Mouse (Mus musculus): ENCODE measurements around the gene Tpgs1. TPM values are rescaled to one million over a fixed set of nuclear protein-coding genes. Genes with fewer than 3 reads are reported as not detected.

Tpgs1 gene
- polyA plus RNA-seq, 1 experiment from 2014 or later: 48.2 TPM

- Histone ChIP-seq H3K9ac (ENCODE audit: low read length) (peak overlapping the region; percentile 38), H3K27me3 (ENCODE audit: control insufficient read depth, insufficient read depth, low read length) (no peaks in the 10 kb centered on the region), H3K27ac (replicated peaks in 1 of 2; ENCODE audit: control insufficient read depth in 1 of 2, insufficient read depth in 1 of 2, low read depth in 2 of 2, low read length in 2 of 2) (peak overlapping the region; percentile 83 to 86), H3K36me3 (ENCODE audit: control insufficient read depth, insufficient read depth, low read length) (peaks cover 63% of the 10 kb centered on the region), H3K4me3 (ENCODE audit: control insufficient read depth in 1 of 2, insufficient read depth in 1 of 2, low read depth in 1 of 2, low read length in 2 of 2) (no peak overlapping the region), H3K4me1 (ENCODE audit: control insufficient read depth in 2 of 2, insufficient read depth in 2 of 2, low read length in 2 of 2) (peaks cover 24 to 34% of the 10 kb centered on the region in 2 experiments), H3K4me2 (ENCODE audit: low read length) (no peak overlapping the region), H3K9me3 (ENCODE audit: control insufficient read depth, low read length) (no peaks in the 10 kb centered on the region)
- WGBS: 58% methylated on average over 2 of the region's 2 CpGs
- ATAC-seq (ENCODE audit: insufficient number of reproducible peaks, insufficient read depth, low FRiP score, low read depth): no peak
Measured at GRCm38 (mm10) chr10:79686219-79686618, 17.1 kb downstream of the Tpgs1 start.

GRCm38 (mm10) chr10:79686691-79687090 is 17.5 kb downstream of the Tpgs1 start:
- no peak overlapping the region for H3K4me3 ChIP-seq (ENCODE audit: control insufficient read depth in 1 of 2, insufficient read depth in 1 of 2, low read depth in 1 of 2, low read length in 2 of 2)
- WGBS: 50% methylated on average over 1 of the region's 1 CpGs
- H3K27ac ChIP-seq (replicated peaks in 1 of 2; ENCODE audit: control insufficient read depth in 1 of 2, insufficient read depth in 1 of 2, low read depth in 2 of 2, low read length in 2 of 2): peak overlapping the region; percentile 85 to 86
- H3K27me3 ChIP-seq (ENCODE audit: control insufficient read depth, insufficient read depth, low read length): no peaks in the 10 kb centered on the region
- peaks cover 63% of the 10 kb centered on the region for H3K36me3 ChIP-seq (ENCODE audit: control insufficient read depth, insufficient read depth, low read length)
- no peaks in the 10 kb centered on the region for H3K9me3 ChIP-seq (ENCODE audit: control insufficient read depth, low read length)
- ATAC-seq (ENCODE audit: insufficient number of reproducible peaks, insufficient read depth, low FRiP score, low read depth): no peak
- H3K4me2 ChIP-seq (ENCODE audit: low read length): no peak overlapping the region
- H3K9ac ChIP-seq (ENCODE audit: low read length): peak overlapping the region; percentile 38
- peaks cover 22 to 32% of the 10 kb centered on the region in 2 experiments for H3K4me1 ChIP-seq (ENCODE audit: control insufficient read depth in 2 of 2, insufficient read depth in 2 of 2, low read length in 2 of 2)

- 92% methylated on average over 6 of the region's 6 CpGs for WGBS
- H3K4me1 ChIP-seq (ENCODE audit: control insufficient read depth in 2 of 2, insufficient read depth in 2 of 2, low read length in 2 of 2): peaks cover 22 to 32% of the 10 kb centered on the region in 2 experiments
- ATAC-seq (ENCODE audit: insufficient number of reproducible peaks, insufficient read depth, low FRiP score, low read depth): no peak
- peaks cover 63% of the 10 kb centered on the region for H3K36me3 ChIP-seq (ENCODE audit: control insufficient read depth, insufficient read depth, low read length)
- H3K27me3 ChIP-seq (ENCODE audit: control insufficient read depth, insufficient read depth, low read length): no peaks in the 10 kb centered on the region
- peak overlapping the region in 1 of 2 experiments; percentile 86; a peak in 2 of 4 replicates for H3K27ac ChIP-seq (replicated peaks in 1 of 2; ENCODE audit: control insufficient read depth in 1 of 2, insufficient read depth in 1 of 2, low read depth in 2 of 2, low read length in 2 of 2)
- H3K4me3 ChIP-seq (ENCODE audit: control insufficient read depth in 1 of 2, insufficient read depth in 1 of 2, low read depth in 1 of 2, low read length in 2 of 2): no peak overlapping the region
- H3K9ac ChIP-seq (ENCODE audit: low read length): peak overlapping the region; percentile 38; the same call in 1 of the 2 replicates
- H3K9me3 ChIP-seq (ENCODE audit: control insufficient read depth, low read length): 0 out of 2 replicates have a peak, but pooled peaks cover 5% of the 10 kb centered on the region
- no peak overlapping the region for H3K4me2 ChIP-seq (ENCODE audit: low read length)
Measured at GRCm38 (mm10) chr10:79687513-79687912, 18.3 kb downstream of the Tpgs1 start.

DNA sequence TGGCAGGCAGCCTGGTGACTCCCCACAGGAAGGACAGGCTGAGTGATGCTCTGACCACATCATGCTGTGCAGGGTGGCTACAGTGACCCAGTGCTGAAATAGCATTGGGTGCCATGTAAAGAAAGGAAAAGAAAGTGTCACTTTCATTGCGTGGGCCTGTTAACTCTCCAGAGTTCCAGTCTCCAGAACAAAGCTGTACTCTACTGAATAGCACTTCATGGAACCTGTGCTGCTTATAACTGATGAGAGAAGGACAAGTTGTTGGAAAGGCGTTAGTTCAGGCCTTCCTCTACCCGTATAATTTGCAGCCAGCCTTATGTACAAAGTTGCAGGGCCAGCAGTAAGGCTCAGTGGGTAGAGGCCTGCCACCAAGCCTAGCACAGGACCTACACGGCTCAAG is 19.6 kb downstream of the Tpgs1 start, which contains the start of gene Gzmm:
TSS of gene Gzmm (plus strand) at position 301 of the 400 bp plus-strand sequence.
- H3K27ac ChIP-seq (replicated peaks in 1 of 2; ENCODE audit: control insufficient read depth in 1 of 2, insufficient read depth in 1 of 2, low read depth in 2 of 2, low read length in 2 of 2): no peak within 1 kb of the TSS
- no peak within 1 kb of the TSS for H3K9ac ChIP-seq (ENCODE audit: low read length)
- 84% methylated on average over 4 of the region's 4 CpGs for WGBS
- H3K4me1 ChIP-seq (ENCODE audit: control insufficient read depth in 2 of 2, insufficient read depth in 2 of 2, low read length in 2 of 2): peaks cover 17 to 25% of the 10 kb centered on the region in 2 experiments
- peaks cover 61% of the 10 kb centered on the region for H3K36me3 ChIP-seq (ENCODE audit: control insufficient read depth, insufficient read depth, low read length)
- H3K4me3 ChIP-seq (ENCODE audit: control insufficient read depth in 1 of 2, insufficient read depth in 1 of 2, low read depth in 1 of 2, low read length in 2 of 2): no peak within 1 kb of the TSS
- ATAC-seq (ENCODE audit: insufficient number of reproducible peaks, insufficient read depth, low FRiP score, low read depth): no peak
- H3K27me3 ChIP-seq (ENCODE audit: control insufficient read depth, insufficient read depth, low read length): no peaks in the 10 kb centered on the region
- H3K4me2 ChIP-seq (ENCODE audit: low read length): no peak within 1 kb of the TSS
- 0 out of 2 replicates have a peak, but pooled peaks cover 5% of the 10 kb centered on the region for H3K9me3 ChIP-seq (ENCODE audit: control insufficient read depth, low read length)

DNA sequence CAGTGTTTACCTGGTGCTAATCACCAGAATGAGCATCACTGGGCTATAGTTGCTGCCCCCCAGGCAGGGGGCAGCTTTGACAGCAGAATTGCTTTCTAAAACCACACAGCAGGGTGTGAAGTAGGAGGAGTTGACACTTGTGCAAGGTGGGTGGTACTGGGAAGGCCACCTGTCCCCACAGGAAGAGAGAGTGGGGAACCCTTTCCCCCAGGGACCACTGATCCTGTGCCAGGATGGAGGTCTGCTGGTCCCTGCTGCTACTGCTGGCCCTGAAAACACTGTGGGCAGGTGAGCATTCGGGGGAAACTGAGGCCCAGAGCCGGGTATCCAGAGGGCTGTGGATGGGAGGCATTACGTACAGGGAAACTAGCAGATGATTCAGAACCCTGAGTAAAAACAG is 20.0 kb downstream of the Tpgs1 start:
- peaks cover 57% of the 10 kb centered on the region for H3K36me3 ChIP-seq (ENCODE audit: control insufficient read depth, insufficient read depth, low read length)
- WGBS: 81% methylated on average over 3 of the region's 3 CpGs

GRCm38 (mm10) chr10:79691986-79692548 is 22.9 kb downstream of the Tpgs1 start:
- peaks cover 16 to 29% of the 10 kb centered on the region in 2 experiments for H3K4me1 ChIP-seq (ENCODE audit: control insufficient read depth in 2 of 2, insufficient read depth in 2 of 2, low read length in 2 of 2)

More for the DNA sequence above, 20.0 kb downstream of the Tpgs1 start:
- H3K4me1 ChIP-seq (ENCODE audit: control insufficient read depth in 2 of 2, insufficient read depth in 2 of 2, low read length in 2 of 2): peaks cover 13 to 21% of the 10 kb centered on the region in 2 experiments
- no peaks in the 10 kb centered on the region for H3K27me3 ChIP-seq (ENCODE audit: control insufficient read depth, insufficient read depth, low read length)
- no peak overlapping the region for H3K9ac ChIP-seq (ENCODE audit: low read length)
- no peak overlapping the region for H3K4me2 ChIP-seq (ENCODE audit: low read length)
- H3K4me3 ChIP-seq (ENCODE audit: control insufficient read depth in 1 of 2, insufficient read depth in 1 of 2, low read depth in 1 of 2, low read length in 2 of 2): no peak overlapping the region
- no peak for ATAC-seq (ENCODE audit: insufficient number of reproducible peaks, insufficient read depth, low FRiP score, low read depth)
- H3K27ac ChIP-seq (replicated peaks in 1 of 2; ENCODE audit: control insufficient read depth in 1 of 2, insufficient read depth in 1 of 2, low read depth in 2 of 2, low read length in 2 of 2): no peak overlapping the region
- H3K9me3 ChIP-seq (ENCODE audit: control insufficient read depth, low read length): 0 out of 2 replicates have a peak, but pooled peaks cover 5% of the 10 kb centered on the region

GRCm38 (mm10) chr10:79693580-79694378 is 24.6 kb downstream of the Tpgs1 start:
- 0 out of 2 replicates have a peak, but pooled peaks cover 5% of the 10 kb centered on the region for H3K9me3 ChIP-seq (ENCODE audit: control insufficient read depth, low read length)
- H3K4me1 ChIP-seq (ENCODE audit: control insufficient read depth in 2 of 2, insufficient read depth in 2 of 2, low read length in 2 of 2): peaks cover 14 to 26% of the 10 kb centered on the region in 2 experiments
- 65% methylated on average over 12 of the region's 12 CpGs for WGBS
- no peak for ATAC-seq (ENCODE audit: insufficient number of reproducible peaks, insufficient read depth, low FRiP score, low read depth)
- no peaks in the 10 kb centered on the region for H3K27me3 ChIP-seq (ENCODE audit: control insufficient read depth, insufficient read depth, low read length)
- no peak overlapping the region for H3K9ac ChIP-seq (ENCODE audit: low read length)
- no peak overlapping the region for H3K4me2 ChIP-seq (ENCODE audit: low read length)
- H3K36me3 ChIP-seq (ENCODE audit: control insufficient read depth, insufficient read depth, low read length): peaks cover 11% of the 10 kb centered on the region
- H3K27ac ChIP-seq (replicated peaks in 1 of 2; ENCODE audit: control insufficient read depth in 1 of 2, insufficient read depth in 1 of 2, low read depth in 2 of 2, low read length in 2 of 2): no peak overlapping the region; a peak in 1 of 4 replicates
- no peak overlapping the region for H3K4me3 ChIP-seq (ENCODE audit: control insufficient read depth in 1 of 2, insufficient read depth in 1 of 2, low read depth in 1 of 2, low read length in 2 of 2)

More at GRCm38 (mm10) chr10:79691986-79692548, 22.9 kb downstream of the Tpgs1 start:
- Histone ChIP-seq H3K9ac (ENCODE audit: low read length) (no peak overlapping the region), H3K36me3 (ENCODE audit: control insufficient read depth, insufficient read depth, low read length) (peaks cover 28% of the 10 kb centered on the region), H3K4me3 (ENCODE audit: control insufficient read depth in 1 of 2, insufficient read depth in 1 of 2, low read depth in 1 of 2, low read length in 2 of 2) (no peak overlapping the region), H3K27me3 (ENCODE audit: control insufficient read depth, insufficient read depth, low read length) (no peaks in the 10 kb centered on the region), H3K9me3 (ENCODE audit: control insufficient read depth, low read length) (0 out of 2 replicates have a peak, but pooled peaks cover 5% of the 10 kb centered on the region), H3K27ac (replicated peaks in 1 of 2; ENCODE audit: control insufficient read depth in 1 of 2, insufficient read depth in 1 of 2, low read depth in 2 of 2, low read length in 2 of 2) (no peak overlapping the region), H3K4me2 (ENCODE audit: low read length) (no peak overlapping the region)
- ATAC-seq (ENCODE audit: insufficient number of reproducible peaks, insufficient read depth, low FRiP score, low read depth): no peak
- 96% methylated on average over 2 of the region's 2 CpGs for WGBS

Measured in heart, embryonic 14.5 days (tissue).